Comparison of ENCODE assay signal across 25 mouse cellular contexts in the genomic region with DNA sequence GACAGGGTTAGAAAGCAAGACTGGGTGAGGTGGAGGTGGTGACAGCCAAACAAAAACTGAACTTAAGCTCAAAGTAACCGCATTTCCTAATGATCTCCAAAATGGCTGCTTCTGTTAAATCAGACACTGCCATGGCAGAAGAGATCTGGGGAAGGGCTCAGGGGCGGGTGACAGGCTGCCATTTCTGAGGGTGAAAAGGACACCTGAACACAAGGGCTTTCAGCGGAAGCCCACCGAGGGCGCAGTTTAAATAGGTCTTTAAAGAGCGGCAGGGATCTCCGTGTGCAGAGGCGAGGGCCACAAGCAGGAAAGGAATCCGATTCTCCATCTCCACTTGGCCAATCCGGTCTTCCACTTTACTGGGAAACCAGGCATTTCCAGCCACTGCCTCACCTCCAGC. TPM values are rescaled to one million over a fixed set of nuclear protein-coding genes. Genes with fewer than 3 reads are reported as not detected.
A peak's percentile ranks its signal among the peaks of the same experiment; 100 is the strongest.
DNase-seq lines count a peak whose midpoint lies in the region; ATAC-seq and TF ChIP-seq lines count a peak whose summit lies in the region.
"Had no signal": no experiment of that assay in that cellular context is flagged by ENCODE, and none has a peak within 500 bp of the region (broad histone marks: within the 10 kb centered on the region; RNA-seq: fewer than 3 reads in every experiment).

No protein-coding gene starts in this region.

- TF ChIP-seq EP300 in heart, adult 2 months (IDR thresholded peaks at IDR 0.05; ENCODE audit: insufficient read depth, low read depth, low read length), result no peak

- no peak overlapping the region for H3K4me2 ChIP-seq in midbrain, embryonic 11.5 days

- WGBS in midbrain, embryonic 11.5 days, result 89% methylated on average over 10 of the region's 10 CpGs
- 91% methylated on average over 10 of the region's 10 CpGs for WGBS in midbrain, embryonic 10.5 days
- WGBS in heart, adult 2 months, result 95% methylated on average over 10 of the region's 10 CpGs

- no peaks in the 10 kb centered on the region for H3K9me3 ChIP-seq in midbrain, embryonic 11.5 days (ENCODE audit: control insufficient read depth, low read length)
- no peaks in the 10 kb centered on the region for H3K9me3 ChIP-seq in midbrain, embryonic 10.5 days (replicated peaks)
- no peaks in the 10 kb centered on the region for H3K9me3 ChIP-seq in E14TG2a.4 (ENCODE audit: low read length)
- H3K9me3 ChIP-seq: G1E had no signal

- no peak overlapping the region for H3K4me3 ChIP-seq in midbrain, embryonic 11.5 days (ENCODE audit: low read depth, low read length)
- no peak overlapping the region for H3K4me3 ChIP-seq in midbrain, embryonic 10.5 days
- peak overlapping the region; percentile 41 for H3K4me3 ChIP-seq in E14TG2a.4 (replicated peaks; ENCODE audit: low read length)
- H3K4me3 ChIP-seq in heart, adult 2 months, result no peak overlapping the region

- no peaks in the 10 kb centered on the region for H3K27me3 ChIP-seq in midbrain, embryonic 11.5 days (ENCODE audit: control insufficient read depth, insufficient read depth, low read length)
- H3K27me3 ChIP-seq in midbrain, embryonic 10.5 days (ENCODE audit: low read depth, poor library complexity, severe bottlenecking), result no peaks in the 10 kb centered on the region
- H3K27me3 ChIP-seq in E14TG2a.4 (ENCODE audit: insufficient read depth, low read length), result no peaks in the 10 kb centered on the region
- no peaks in the 10 kb centered on the region for H3K27me3 ChIP-seq in heart, adult 2 months (ENCODE audit: control insufficient read depth, insufficient read depth, low read length)
- H3K27me3 ChIP-seq: CH12.LX, Patski had no signal

- peak; percentile 65 for DNase-seq in midbrain, embryonic 11.5 days (ENCODE audit: low spot score, missing footprints)
- DNase-seq in midbrain, embryonic 10.5 days (ENCODE audit: low spot score), result no peak
- DNase-seq in R1 (ENCODE audit: low read depth, low spot score) (peak; percentile 63), ZHBTc4 (ENCODE audit: low read depth, low spot score) (peak; percentile 39)
- DNase-seq in spleen, postnatal 36 days (ENCODE audit: low spot score in 2 of 2), result no peak
- DNase-seq in heart, adult 2 months, result no peak
- DNase-seq in cerebellum, adult 11-12 months, result no peak
- DNase-seq: adrenal gland, adult 2 months; adrenal gland, adult 8-10 months; adrenal gland, postnatal 10 days; adrenal gland, postnatal 14 days; adrenal gland, postnatal 25 days; adrenal gland, postnatal 36 days; B cell, adult 2 months; cerebellum, adult 11 months; cerebellum, adult 18-20 months; cerebellum, adult 2 months; cerebellum, adult 8-10 months; cerebellum, adult 9-10 months had no signal

- H3K4me1 ChIP-seq in midbrain, embryonic 11.5 days (ENCODE audit: control insufficient read depth, insufficient read depth, low read length), result no peaks in the 10 kb centered on the region
- no peaks in the 10 kb centered on the region for H3K4me1 ChIP-seq in midbrain, embryonic 10.5 days
- peaks cover 28% of the 10 kb centered on the region for H3K4me1 ChIP-seq in E14TG2a.4 (replicated peaks; ENCODE audit: low read depth, low read length)
- no peaks in the 10 kb centered on the region for H3K4me1 ChIP-seq in heart, adult 2 months (ENCODE audit: control insufficient read depth, insufficient read depth, low read length)

- intact Hi-C loops in heart, adult 2 months (cut with DNase I), result no loop called here

- H3K79me2 ChIP-seq in heart, adult 2 months (replicated peaks; ENCODE audit: control insufficient read depth, insufficient read depth, low read length), result no peaks in the 10 kb centered on the region

- TF ChIP-seq POLR2A in heart, adult 2 months (IDR thresholded peaks at IDR 0.05; ENCODE audit: insufficient read depth, low read depth, low read length), result no peak

- no peak for TF ChIP-seq CTCF in E14TG2a.4 (conservative IDR thresholded peaks at IDR 0.05; ENCODE audit: low read length)
- TF ChIP-seq CTCF in heart, adult 2 months (IDR thresholded peaks at IDR 0.05), result no peak

- H3K36me3 ChIP-seq in midbrain, embryonic 11.5 days (ENCODE audit: control insufficient read depth, insufficient read depth, low read length), result peaks cover 9% of the 10 kb centered on the region; the same call in 1 of the 2 replicates
- H3K36me3 ChIP-seq in midbrain, embryonic 10.5 days, result peaks cover 78% of the 10 kb centered on the region
- peaks cover 65% of the 10 kb centered on the region for H3K36me3 ChIP-seq in E14TG2a.4 (ENCODE audit: insufficient read depth, low read length)
- H3K36me3 ChIP-seq in heart, adult 2 months (ENCODE audit: control insufficient read depth, insufficient read depth, low read length), result no peaks in the 10 kb centered on the region

- H3K27ac ChIP-seq in midbrain, embryonic 11.5 days (ENCODE audit: low read depth, low read length), result no peak overlapping the region
- H3K27ac ChIP-seq in midbrain, embryonic 10.5 days (replicated peaks), result no peak overlapping the region
- no peak overlapping the region for H3K27ac ChIP-seq in heart, adult 2 months

- no peak overlapping the region for H3K9ac ChIP-seq in midbrain, embryonic 11.5 days (ENCODE audit: low read length)
- H3K9ac ChIP-seq in heart, adult 2 months (ENCODE audit: low read depth, low read length), result no peak overlapping the region

- ATAC-seq in midbrain, embryonic 11.5 days (ENCODE audit: low FRiP score), result no peak
- ATAC-seq: activated CD4-positive, CD25-positive, alpha-beta regulatory T cell, adult 4 months; CD4-positive, CD25-positive, alpha-beta regulatory T cell, adult 4 months; Patski had no signal

RNA-seq across cellular contexts. Expression of gene Sod1, which starts 13.1 kb away (rescaled TPM):
- 1,019 and 1,097 TPM in 2 replicates for polyA plus RNA-seq in midbrain, embryonic 11.5 days (2014; fragmentation: Nextera tagmentation; extraction: Ambion mirVana)
- 1,095 and 1,127 TPM in 2 replicates for polyA plus RNA-seq in midbrain, embryonic 10.5 days (2016; fragmentation: Nextera tagmentation; extraction: Ambion mirVana)
- total RNA-seq in heart, adult 2 months (2021), result 100 to 1,000 TPM; 499 to 572 TPM
- 422 and 565 TPM in 2 replicates for polyA plus RNA-seq in heart, adult 2 months (2012; rRNA removed)

RNA-seq across cellular contexts. Expression of gene Scaf4, which starts 50.6 kb away (rescaled TPM):
- 26.9 and 31.6 TPM in 2 replicates for polyA plus RNA-seq in midbrain, embryonic 11.5 days (2014; fragmentation: Nextera tagmentation; extraction: Ambion mirVana)
- 34.6 and 35.7 TPM in 2 replicates for polyA plus RNA-seq in midbrain, embryonic 10.5 days (2016; fragmentation: Nextera tagmentation; extraction: Ambion mirVana)
- 10 to 100 TPM; 17.8 to 18.8 TPM for total RNA-seq in heart, adult 2 months (2021)
- polyA plus RNA-seq in heart, adult 2 months (2012; rRNA removed), result 19.9 and 20.1 TPM in 2 replicates

Comparison
In these comparisons a context has a peak if more than half of its experiments do, and no peak if none do; other contexts are left out.
1. DNase-seq: peak in midbrain, embryonic 11.5 days (single experiment), R1 (single experiment) and ZHBTc4 (single experiment); none in midbrain, embryonic 10.5 days (single experiment), spleen, postnatal 36 days (0 of 2), heart, adult 2 months (0 of 2) and cerebellum, adult 11-12 months (single experiment).